Mouse (Mus musculus) bone marrow, adult 2 months (tissue): ENCODE measurements around the gene Odf4.

ENCODE experiments used
- CTCF ChIP-seq: fragments of 200-500 bp; IDR thresholded peaks from 2 replicates; pipeline ENCODE4 v1.5.1; 2011; ENCODE audit warnings: low read length, control low read depth; ENCODE audit not compliant: control insufficient read depth, insufficient read depth
- POLR2A ChIP-seq: fragments of 200-500 bp; IDR thresholded peaks from 2 replicates; pipeline ENCODE4 v1.6.1; 2011; ENCODE audit warnings: low read depth, mild to moderate bottlenecking, control low read depth, low read length, borderline replicate concordance; ENCODE audit not compliant: control insufficient read depth

DNA sequence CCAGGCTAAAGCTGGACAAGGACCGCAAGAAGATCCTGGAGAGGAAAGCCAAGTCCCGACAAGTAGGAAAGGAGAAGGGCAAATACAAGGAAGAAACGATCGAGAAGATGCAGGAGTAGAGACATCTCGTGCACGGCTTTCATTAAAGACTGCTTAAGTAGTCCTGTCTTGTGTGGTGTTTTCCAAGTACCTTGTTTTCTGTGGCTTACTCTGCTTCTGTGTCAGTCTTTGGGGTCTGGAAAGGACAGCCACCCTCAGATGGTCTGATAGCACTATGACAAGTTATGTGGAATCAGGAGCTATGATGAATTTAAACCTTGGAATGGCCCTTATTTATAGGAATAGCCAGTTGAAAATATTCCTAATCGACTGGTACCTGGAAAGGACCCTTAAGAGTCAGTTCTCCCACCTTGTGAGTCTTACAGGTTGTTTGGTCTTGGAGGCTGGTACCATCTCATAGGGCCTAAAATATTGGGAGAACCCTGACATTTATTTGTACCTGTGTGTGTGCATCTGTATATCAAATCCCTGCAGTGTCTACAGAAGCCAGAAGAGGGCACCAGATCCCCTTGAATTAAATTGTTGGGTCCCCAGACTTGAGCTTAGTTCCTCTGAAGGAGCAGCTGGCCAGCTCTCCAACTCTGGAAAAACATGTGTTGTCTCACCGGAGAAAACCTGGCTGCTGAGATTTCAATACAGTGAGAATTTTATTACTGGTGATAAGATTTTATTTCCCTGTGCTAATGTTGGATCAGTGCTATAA, 22.3 kb downstream of the Odf4 start:
- TF ChIP-seq CTCF: peak; percentile 19; the same call in 1 of the 2 replicates
- no peak for TF ChIP-seq POLR2A
